Mouse (Mus musculus) cerebellum, adult 9-10 months (tissue): ENCODE measurements at regions not wholly inside any gene's neighbourhood (a gene's known extent, or its start where the extent isn't known, plus 50 kb on each side); places are given as distances from the start of the nearest gene placed in this dataset.
A peak's percentile ranks its signal among the peaks of the same experiment; 100 is the strongest.

Experiments
- DNase-seq: peaks from one replicate; pipeline ENCODE4 v3.0.0; 2022

GRCm38 (mm10) chr3:105130228-105130627 lies 63.6 kb downstream of the 4930564D02Rik start:
- DNase-seq: no peak

GRCm38 (mm10) chr3:105131053-105131452 lies 64.4 kb downstream of the 4930564D02Rik start:
- no peak for DNase-seq

DNA sequence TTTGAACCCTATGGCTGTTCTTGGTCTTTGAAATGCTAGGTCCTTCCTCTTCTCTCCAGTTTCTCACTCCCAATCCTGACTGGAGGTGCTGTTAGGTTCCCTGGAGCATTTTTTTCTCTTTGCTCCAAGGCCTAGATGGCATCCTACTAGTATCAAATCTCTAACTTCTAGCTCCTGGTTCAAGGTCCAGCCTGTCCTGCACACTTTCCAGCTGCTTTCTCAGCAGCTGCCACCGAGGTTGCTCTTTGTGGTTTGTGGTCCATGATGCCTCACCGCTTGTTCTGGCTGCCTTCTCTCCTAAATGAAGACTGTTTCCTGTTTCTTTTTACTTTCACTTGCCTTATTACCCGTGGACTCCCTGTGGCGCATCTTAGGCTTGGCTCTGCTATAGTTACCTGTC lies 66.4 kb downstream of the 4930564D02Rik start:
- no peak for DNase-seq

GRCm38 (mm10) chr3:105141170-105141971 lies 74.7 kb downstream of the 4930564D02Rik start:
- DNase-seq: no peak

- DNase-seq: no peak
These were observed 76.0 kb downstream of the 4930564D02Rik start for GRCm38 (mm10) chr3:105142631-105143030.

- DNase-seq: no peak
These were observed 85.0 kb downstream of the 4930564D02Rik start for GRCm38 (mm10) chr3:105151475-105152157.

DNA sequence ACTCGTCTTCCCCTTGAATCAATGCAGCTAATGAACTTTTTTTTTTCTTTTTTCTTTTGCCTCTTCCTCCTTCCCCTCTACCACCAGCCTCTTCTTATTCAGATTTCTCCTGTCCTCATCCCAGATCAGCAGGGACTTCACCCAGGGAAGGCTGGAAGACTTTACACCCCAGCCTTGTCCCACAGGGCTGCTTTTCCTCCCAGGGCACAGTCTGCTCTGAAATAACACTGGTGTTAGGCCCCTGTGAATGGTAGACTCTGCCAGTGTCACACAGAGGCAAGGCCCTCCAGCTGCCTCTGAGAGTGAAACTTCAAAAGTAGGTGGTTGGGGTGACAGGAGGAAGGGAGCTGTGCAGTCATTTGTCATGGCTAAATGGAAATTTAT lies 85.5 kb downstream of the 4930564D02Rik start:
- DNase-seq: no peak

DNA sequence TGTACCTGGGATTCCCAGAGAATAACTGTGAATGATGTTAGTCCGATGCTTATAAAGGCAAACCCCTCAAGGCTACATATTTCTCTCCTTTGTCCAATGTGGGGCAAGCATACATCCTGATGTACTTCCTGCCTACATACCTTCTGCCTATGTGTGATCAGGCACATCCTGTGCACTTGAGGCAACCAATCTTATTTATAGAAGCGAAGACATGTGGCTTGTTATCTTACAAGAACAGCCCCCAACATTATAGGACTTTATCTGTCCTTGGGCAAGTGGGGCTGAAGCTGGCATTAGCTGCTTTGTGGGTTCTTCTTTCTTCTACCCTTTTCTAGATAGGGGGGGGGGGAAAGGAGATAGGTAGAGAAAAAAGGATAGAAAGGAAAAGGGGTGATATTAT lies 91.7 kb downstream of the 4930564D02Rik start:
- no peak for DNase-seq

- DNase-seq: peak; percentile 86
These were observed 98.7 kb downstream of the 4930564D02Rik start for GRCm38 (mm10) chr3:105165355-105165754.

- no peak for DNase-seq
These were observed 102.5 kb downstream of the 4930564D02Rik start for GRCm38 (mm10) chr3:105169117-105169516.

DNA sequence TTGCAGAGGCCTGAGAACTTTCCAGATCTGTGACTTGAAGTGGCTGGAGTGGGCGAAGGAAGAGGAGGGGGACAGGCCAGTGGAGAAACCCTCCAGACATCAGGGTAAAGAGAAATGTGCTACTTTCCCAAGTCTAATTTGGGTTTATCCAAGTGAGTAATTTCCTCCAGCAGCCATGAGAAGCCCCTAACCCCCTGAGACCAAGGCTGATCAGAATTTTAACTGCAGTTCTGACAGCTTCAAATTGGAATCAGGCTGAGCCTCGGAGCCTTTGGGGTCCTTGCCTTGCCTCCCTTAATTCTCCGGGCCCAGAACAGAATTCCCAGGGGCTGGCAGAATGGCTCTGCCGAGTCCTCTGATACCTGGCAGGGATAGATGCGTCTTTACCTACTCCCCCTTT lies 104.9 kb downstream of the 4930564D02Rik start:
- DNase-seq: no peak

GRCm38 (mm10) chr3:105172054-105172453 lies 105.4 kb downstream of the 4930564D02Rik start:
- DNase-seq: no peak

- no peak for DNase-seq
These were observed 124.7 kb downstream of the 4930564D02Rik start for GRCm38 (mm10) chr3:105191303-105191702.

DNA sequence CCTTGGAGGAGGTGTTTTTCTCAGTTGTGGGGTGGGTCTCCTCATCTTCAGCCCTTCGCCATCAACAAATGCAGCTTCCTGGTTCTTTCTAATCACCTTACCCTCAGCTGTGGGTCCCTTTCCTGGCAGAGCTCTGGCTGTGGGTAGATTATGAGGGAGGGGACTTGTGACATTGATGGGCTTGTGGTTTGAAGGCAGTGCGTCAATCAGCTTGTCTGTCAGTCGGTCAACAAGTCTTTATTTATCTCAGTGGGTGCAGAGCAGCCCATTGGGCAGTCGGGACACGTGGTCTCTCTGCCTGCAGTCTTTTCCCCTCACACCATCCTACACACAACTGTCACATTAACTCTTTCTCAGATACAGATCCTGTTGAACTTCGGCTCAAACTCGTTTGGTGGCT lies 125.2 kb downstream of the 4930564D02Rik start:
- no peak for DNase-seq

GRCm38 (mm10) chr3:105200735-105201134 lies 134.1 kb downstream of the 4930564D02Rik start:
- DNase-seq: no peak

GRCm38 (mm10) chr3:105209164-105209563 lies 142.5 kb downstream of the 4930564D02Rik start:
- DNase-seq: no peak

- no peak for DNase-seq
These were observed 144.4 kb downstream of the 4930564D02Rik start for GRCm38 (mm10) chr3:105211023-105211422.

DNA sequence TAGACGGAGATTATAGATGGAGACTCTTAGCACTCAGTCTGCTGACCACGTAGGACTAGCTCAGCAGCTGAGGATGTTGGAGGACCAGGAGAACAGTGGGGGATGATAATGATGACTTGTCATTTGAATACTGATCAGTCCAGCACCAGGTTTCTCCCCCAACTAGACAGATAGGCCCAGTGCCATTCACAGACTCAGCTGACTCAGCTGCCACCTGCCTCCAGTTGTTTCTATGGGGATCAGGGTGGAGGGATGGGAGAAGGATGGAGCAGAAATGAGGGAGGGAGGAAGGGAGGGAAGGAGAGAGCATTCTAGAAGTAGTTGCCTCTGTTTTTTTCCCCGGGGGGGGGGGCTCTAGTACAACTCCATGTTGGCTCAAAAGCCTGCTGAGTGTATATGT lies 145.1 kb downstream of the 4930564D02Rik start:
- no peak for DNase-seq

GRCm38 (mm10) chr3:105214867-105215266 lies 148.2 kb downstream of the 4930564D02Rik start:
- no peak for DNase-seq

GRCm38 (mm10) chr3:105215729-105216128 lies 149.1 kb downstream of the 4930564D02Rik start:
- no peak for DNase-seq

DNA sequence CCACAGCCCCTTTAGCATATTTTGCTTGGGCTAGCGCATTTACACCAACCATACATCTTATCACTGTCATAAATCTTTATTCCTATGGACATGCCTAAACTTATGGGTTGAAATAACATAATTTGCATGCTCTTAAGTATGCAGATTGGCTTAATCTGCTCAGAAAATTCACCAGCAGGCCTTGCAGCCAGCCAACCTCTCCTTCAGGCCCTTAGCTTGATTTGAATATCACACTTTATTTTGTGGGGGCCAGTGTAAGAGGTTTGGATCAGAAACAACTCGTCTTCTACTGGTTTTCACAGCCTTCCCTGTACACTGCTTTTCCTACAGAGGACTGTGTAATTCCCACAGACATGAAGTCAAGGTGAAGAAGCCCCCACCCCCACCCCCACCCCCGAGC lies 153.0 kb downstream of the 4930564D02Rik start:
- no peak for DNase-seq

- DNase-seq: no peak
These were observed 154.0 kb downstream of the 4930564D02Rik start for GRCm38 (mm10) chr3:105220641-105221040.

DNA sequence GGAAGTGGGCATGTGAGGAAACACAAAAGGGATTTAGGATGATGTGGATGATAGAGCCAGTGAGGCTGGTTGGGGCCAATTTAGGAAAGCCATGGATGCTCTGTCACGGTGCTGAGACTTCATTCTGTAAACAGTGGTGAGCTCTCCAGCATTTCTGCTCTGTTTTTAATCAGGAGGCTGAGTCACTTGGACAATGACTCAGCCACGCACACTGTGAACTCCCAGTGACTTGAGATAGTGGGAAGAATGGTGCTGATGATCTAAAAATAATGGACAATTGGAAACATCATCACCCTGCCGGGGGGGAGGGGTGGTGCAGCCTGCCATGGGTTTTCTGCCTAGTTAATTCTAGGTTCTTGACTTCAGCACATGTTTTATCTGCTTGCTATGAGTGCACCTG lies 156.3 kb downstream of the 4930564D02Rik start:
- no peak for DNase-seq

GRCm38 (mm10) chr3:105223671-105224070 lies 157.0 kb downstream of the 4930564D02Rik start:
- no peak for DNase-seq
